Mouse (Mus musculus) intestine, embryonic 16.5 days (tissue): ENCODE results near the gene Tbx18. TPM values are rescaled to one million over a fixed set of nuclear protein-coding genes. Genes with fewer than 3 reads are reported as not detected.

Experiments
- ATAC-seq: fragments of 200-750 bp; cut with Nextera tagmentation; 2 replicates; pipeline ENCODE4 v1.8.0; 2017; ENCODE audit warnings: moderate TSS enrichment, moderate library complexity
- H3K27ac ChIP-seq: fragments of 300-500 bp; sonication (generic); 2 replicates; pipeline ENCODE4 v1.5.1; 2014; ENCODE audit warnings: mild to moderate bottlenecking, low read length
- H3K27me3 ChIP-seq: fragments of 300-500 bp; sonication (generic); replicated peaks from 2 replicates; pipeline ENCODE4 v1.6.1; 2014; ENCODE audit warnings: low read length, control low read depth, mixed read lengths; ENCODE audit not compliant: control insufficient read depth, insufficient read depth
- H3K36me3 ChIP-seq: fragments of 300-500 bp; sonication (generic); 2 replicates; pipeline ENCODE4 v1.6.1; 2014; ENCODE audit warnings: low read length, control low read depth; ENCODE audit not compliant: control insufficient read depth, insufficient read depth
- H3K4me1 ChIP-seq: fragments of 300-500 bp; sonication (generic); 2 replicates; pipeline ENCODE4 v1.6.1; 2014; ENCODE audit warnings: low read length, control low read depth, mixed read lengths; ENCODE audit not compliant: control insufficient read depth, insufficient read depth
- H3K4me2 ChIP-seq: fragments of 300-500 bp; sonication (generic); 2 replicates; pipeline ENCODE4 v1.6.1; 2014; ENCODE audit warnings: low read depth, low read length, control low read depth
- H3K4me3 ChIP-seq: fragments of 300-500 bp; sonication (generic); 2 replicates; pipeline ENCODE4 v1.5.1; 2014; ENCODE audit warnings: mild to moderate bottlenecking, low read length
- H3K9ac ChIP-seq: fragments of 300-500 bp; sonication (generic); 2 replicates; pipeline ENCODE4 v1.6.1; 2014; ENCODE audit warnings: low read depth, low read length
- H3K9me3 ChIP-seq: fragments of 300-500 bp; sonication (generic); 2 replicates; pipeline ENCODE4 v1.6.1; 2016; ENCODE audit warnings: low read length, control low read depth; ENCODE audit not compliant: control insufficient read depth
- WGBS: fragments of 180-500 bp; shearing (Covaris S2); extraction: QIAGEN DNeasy Blood & Tissue Kit; methylation state at CpG from one replicate; pipeline ENCODE4 v1.1.7; 2014; 5-methylcytosine and 5-hydroxymethylcytosine counted together
- polyA plus RNA-seq: library from polyadenylated mRNA; unstranded; fragments of >200 nt; fragmentation: Nextera tagmentation; extraction: Ambion mirVana; gene quantifications from 2 replicates; pipeline ENCODE4 v1.2.1, GENCODE M21; 2015

The Tbx18 gene
- 0.22 and 0.26 TPM in 2 replicates for polyA plus RNA-seq

DNA sequence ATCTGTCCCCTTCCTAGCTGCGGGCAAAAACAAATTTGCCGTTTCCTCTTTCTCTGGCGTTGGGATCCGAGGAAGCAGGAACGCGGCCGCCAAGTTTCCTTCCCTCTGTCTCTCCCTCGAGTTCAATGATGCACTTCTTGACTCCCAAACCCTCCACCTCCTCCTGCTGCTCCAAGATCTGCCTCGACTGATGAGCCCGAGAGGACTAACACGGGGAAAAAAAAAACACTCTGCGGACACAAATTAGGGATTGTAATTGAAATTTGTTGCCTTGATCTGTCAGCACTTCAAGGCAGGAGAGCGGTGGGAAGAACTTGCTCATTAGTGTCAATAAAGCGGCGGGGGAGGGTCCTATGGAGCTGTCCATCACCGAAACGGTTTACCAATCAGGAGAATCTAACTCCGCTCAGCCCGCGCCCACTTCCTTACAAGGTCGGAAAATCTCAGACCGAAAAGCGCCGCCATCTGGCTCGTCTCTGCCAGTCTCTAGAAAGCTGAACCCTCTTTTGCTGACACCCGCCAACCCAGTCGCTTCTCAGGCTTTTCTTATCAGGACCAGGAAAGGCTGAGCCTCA is at the start of gene Tbx18:
Gene Tbx18 (minus strand): TSS at position 300 of the 575 bp plus-strand sequence.
- H3K27ac ChIP-seq = no peak within 1 kb of the TSS
- peak within 1 kb of the TSS; percentile 50 for H3K4me3 ChIP-seq
- peak; percentile 57 for ATAC-seq
- H3K9me3 ChIP-seq = no peaks in the 10 kb centered on the region
- H3K36me3 ChIP-seq = no peaks in the 10 kb centered on the region
- peak within 1 kb of the TSS; percentile 80 for H3K4me2 ChIP-seq
- H3K4me1 ChIP-seq = peaks cover 8% of the 10 kb centered on the region
- peaks cover 55% of the 10 kb centered on the region for H3K27me3 ChIP-seq
- peak within 1 kb of the TSS; percentile 61 for H3K9ac ChIP-seq
- under 1% methylated on average over 27 of the region's 27 CpGs for WGBS

DNA sequence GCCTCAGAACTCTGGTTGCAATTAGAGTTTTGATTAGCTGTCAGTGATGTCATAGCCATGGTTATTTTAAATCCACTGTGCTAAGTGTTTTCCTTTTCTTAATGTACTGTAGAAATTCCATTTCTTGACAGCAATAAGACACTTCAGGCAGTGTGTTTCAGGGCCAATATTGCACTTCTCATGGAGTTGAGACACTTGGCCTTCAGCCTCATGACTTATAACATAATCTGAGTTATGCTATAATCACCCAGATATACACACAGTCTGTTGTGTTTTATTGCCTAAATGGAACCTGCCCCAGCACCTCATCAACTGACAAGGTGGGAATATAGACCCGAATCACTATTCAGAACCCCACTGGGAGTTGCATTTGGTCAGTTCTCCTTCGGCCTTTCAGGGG is 42.9 kb upstream of the Tbx18 start:
- Histone ChIP-seq H3K36me3 (no peaks in the 10 kb centered on the region), H3K27me3 (no peaks in the 10 kb centered on the region), H3K4me1 (no peaks in the 10 kb centered on the region), H3K9ac (no peak overlapping the region), H3K27ac (no peak overlapping the region), H3K4me3 (no peak overlapping the region), H3K4me2 (no peak overlapping the region), H3K9me3 (no peaks in the 10 kb centered on the region)
- 75% methylated on average over 2 of the region's 2 CpGs for WGBS
- no peak for ATAC-seq

DNA sequence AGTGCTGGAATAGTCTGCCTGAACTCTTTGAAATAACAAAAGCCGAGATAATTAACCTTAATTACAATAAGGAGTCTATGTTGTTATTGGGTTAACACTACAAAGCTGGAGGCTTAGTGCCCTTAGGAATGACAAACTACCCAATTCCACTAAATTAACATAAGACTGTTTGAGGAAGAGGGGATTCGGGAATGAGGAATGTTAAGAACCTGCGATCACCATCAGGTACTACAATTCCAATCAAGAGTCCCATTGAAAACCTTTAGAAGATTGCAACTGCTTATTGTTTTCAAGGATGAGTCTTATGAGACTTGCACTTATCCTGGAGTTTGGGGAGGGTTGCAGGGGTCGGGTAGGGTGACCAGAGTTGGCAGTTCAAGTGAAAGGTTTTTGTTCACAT is 24.6 kb upstream of the Tbx18 start:
- no peak for ATAC-seq
- 78% methylated on average over 4 of the region's 4 CpGs for WGBS
- H3K4me1 ChIP-seq = no peaks in the 10 kb centered on the region
- H3K4me2 ChIP-seq = no peak overlapping the region
- no peak overlapping the region for H3K4me3 ChIP-seq
- no peaks in the 10 kb centered on the region for H3K9me3 ChIP-seq
- H3K36me3 ChIP-seq = no peaks in the 10 kb centered on the region
- H3K27me3 ChIP-seq = no peaks in the 10 kb centered on the region
- H3K9ac ChIP-seq = no peak overlapping the region
- no peak overlapping the region for H3K27ac ChIP-seq

DNA sequence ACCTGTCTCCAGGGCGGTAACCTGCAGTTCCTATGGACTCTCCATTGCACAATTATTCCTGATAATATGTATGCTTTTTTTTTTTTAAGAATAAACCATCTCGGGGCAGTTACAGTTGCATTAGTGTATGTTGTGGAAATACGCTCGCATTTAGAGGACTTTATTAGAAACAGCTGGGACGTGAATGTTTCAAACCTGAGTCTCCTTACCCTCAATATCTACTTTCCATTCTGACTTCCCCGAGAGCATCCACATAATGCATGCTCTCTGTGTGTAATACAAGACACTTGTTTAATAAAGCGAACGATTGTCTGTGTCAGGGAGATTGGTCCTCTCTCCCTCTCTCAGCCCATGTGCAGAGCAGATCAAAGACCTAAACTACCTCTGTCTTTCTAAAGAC is 10.5 kb upstream of the Tbx18 start:
- Histone ChIP-seq H3K4me3 (no peak overlapping the region), H3K9ac (no peak overlapping the region), H3K27me3 (peaks cover 51% of the 10 kb centered on the region), H3K4me1 (peaks cover 6% of the 10 kb centered on the region; the same call in 1 of the 2 replicates), H3K36me3 (no peaks in the 10 kb centered on the region), H3K27ac (no peak overlapping the region), H3K9me3 (no peaks in the 10 kb centered on the region), H3K4me2 (no peak overlapping the region)
- no peak for ATAC-seq
- WGBS = 74% methylated on average over 8 of the region's 8 CpGs

DNA sequence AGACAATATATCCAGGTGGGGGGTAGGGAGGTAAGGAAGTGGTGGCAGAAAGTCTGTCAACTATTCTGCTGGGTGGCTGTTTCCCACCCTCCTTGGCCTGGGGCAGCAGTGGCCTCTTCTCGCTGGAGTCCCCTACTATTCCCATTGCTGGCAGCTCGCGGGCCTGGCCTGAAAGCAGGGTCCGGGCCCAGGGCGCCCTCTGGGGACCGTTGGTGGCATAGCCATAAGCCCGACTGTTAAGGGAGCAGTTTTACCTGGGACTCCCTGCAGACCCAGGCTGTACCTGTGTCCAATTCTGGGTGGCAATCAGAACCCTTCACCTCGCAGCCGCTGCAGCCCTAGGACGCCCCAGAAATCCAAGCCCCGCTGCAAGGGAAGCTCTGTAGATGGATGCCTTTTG is 9.6 kb upstream of the Tbx18 start:
- peaks cover 6% of the 10 kb centered on the region; the same call in 1 of the 2 replicates for H3K4me1 ChIP-seq
- H3K36me3 ChIP-seq = no peaks in the 10 kb centered on the region
- 2% methylated on average over 10 of the region's 11 CpGs for WGBS
- H3K4me3 ChIP-seq = no peak overlapping the region
- H3K27me3 ChIP-seq = peaks cover 59% of the 10 kb centered on the region
- no peak overlapping the region for H3K9ac ChIP-seq
- no peaks in the 10 kb centered on the region for H3K9me3 ChIP-seq
- no peak overlapping the region for H3K27ac ChIP-seq
- peak; percentile 77 for ATAC-seq
- no peak overlapping the region for H3K4me2 ChIP-seq

DNA sequence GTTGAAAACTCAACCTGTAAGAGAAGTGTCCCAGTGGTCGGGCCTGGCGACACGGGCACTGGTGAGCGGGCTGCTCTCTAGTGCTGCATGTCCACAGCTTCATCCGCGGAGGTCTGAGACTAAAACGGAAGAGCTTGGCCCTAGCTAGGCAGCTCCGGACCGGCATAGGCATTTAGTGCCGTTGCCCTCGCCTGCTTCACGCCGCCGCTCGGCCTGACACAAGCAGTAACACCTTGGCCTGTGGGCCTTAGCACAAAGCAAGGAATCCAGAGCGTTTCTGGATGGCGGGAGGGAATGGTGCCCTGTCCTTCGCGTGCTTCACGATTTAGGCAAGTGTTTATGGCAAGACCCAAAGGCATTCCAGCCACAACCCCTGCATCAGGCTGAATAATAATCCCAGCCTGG is 9.2 kb upstream of the Tbx18 start:
- Histone ChIP-seq H3K27ac (no peak overlapping the region), H3K27me3 (peaks cover 63% of the 10 kb centered on the region), H3K36me3 (no peaks in the 10 kb centered on the region), H3K9ac (no peak overlapping the region), H3K4me1 (peaks cover 6% of the 10 kb centered on the region; the same call in 1 of the 2 replicates), H3K9me3 (no peaks in the 10 kb centered on the region), H3K4me3 (no peak overlapping the region), H3K4me2 (peak overlapping the region; percentile 9; the same call in 1 of the 2 replicates)
- 6% methylated on average over 20 of the region's 20 CpGs for WGBS
- peak; percentile 59 for ATAC-seq

DNA sequence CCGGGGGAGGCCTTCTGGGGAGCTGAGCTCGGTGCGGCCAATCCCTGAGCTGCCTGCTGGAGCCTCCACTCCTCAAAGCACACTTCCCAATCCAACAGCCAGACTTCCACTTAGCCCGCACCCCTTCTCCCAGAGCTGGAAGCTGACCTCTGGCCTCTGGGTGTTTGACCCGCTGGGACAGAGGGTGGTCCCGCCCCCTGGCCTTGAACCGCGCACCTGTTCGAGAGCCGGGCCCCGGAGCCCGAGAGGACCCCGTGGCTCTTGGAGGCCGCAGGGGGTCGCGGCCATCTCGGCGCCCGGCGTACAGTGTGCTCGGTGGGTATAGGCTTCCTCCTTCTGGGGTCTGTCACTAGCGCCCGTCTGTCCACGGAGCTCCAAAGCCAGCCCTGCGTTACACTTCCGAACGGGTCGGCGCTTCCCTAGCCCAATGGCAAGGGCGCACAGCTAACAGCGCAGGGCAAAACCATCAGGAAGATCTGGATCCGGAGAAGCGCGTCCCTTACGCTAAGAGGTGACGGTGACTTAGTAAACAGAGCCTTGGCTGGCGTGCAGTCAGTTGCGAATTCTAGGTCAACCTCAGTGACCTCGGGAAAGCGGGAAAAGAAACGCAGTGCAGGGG is 8.6 kb upstream of the Tbx18 start:
- 1% methylated on average over 41 of the region's 41 CpGs for WGBS
- Histone ChIP-seq H3K4me2 (peak overlapping the region; percentile 9; the same call in 1 of the 2 replicates), H3K9ac (no peak overlapping the region), H3K27me3 (peaks cover 68% of the 10 kb centered on the region), H3K27ac (no peak overlapping the region), H3K36me3 (no peaks in the 10 kb centered on the region), H3K4me3 (peak overlapping the region; percentile 12), H3K9me3 (no peaks in the 10 kb centered on the region), H3K4me1 (peaks cover 6% of the 10 kb centered on the region; the same call in 1 of the 2 replicates)
- ATAC-seq = peak; percentile 18; the same call in 1 of the 2 replicates

DNA sequence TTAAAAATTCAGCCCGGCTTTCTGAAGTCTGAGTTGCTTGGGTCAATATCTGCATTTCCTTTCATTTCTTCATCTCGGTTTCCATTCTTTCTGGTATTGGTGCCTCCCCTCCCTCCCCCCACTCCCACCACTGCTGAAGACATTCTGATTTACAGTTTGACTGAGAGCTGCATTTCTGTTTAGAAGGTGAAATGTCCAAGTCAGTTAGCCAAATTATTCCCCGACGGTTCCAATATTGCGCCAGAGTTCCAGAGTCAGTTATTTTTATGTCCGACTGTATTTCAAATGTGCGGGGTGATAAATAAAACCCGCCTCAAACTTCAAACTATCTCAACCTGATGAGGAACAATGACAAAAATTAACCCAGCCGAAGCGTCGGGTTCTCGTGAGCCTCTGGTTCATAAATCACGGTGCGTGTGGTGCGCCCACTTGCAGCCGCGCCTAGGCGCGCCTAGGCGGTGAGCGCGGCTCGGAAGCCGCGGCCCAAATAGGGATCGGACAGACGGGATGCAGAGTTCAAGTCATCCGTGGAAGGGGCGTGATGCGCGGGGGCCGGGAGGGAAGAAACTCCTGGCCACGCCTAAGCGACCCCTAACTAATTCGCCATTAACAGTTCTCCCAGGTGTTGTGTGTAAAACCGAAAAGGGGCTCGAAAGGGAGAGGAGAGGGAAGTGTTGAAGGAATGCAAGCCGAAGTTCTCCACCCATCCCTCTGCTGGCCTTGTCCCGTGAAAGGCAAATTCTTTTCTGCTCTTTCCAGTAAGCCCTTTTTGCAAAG is 7.9 kb upstream of the Tbx18 start:
- WGBS = under 1% methylated on average over 39 of the region's 39 CpGs
- Histone ChIP-seq H3K9me3 (no peaks in the 10 kb centered on the region), H3K4me1 (peaks cover 6% of the 10 kb centered on the region; the same call in 1 of the 2 replicates), H3K27ac (no peak overlapping the region), H3K4me3 (peak overlapping the region; percentile 12; the same call in 1 of the 2 replicates), H3K27me3 (peaks cover 71% of the 10 kb centered on the region), H3K36me3 (no peaks in the 10 kb centered on the region), H3K9ac (no peak overlapping the region), H3K4me2 (no peak overlapping the region)
- no peak for ATAC-seq

DNA sequence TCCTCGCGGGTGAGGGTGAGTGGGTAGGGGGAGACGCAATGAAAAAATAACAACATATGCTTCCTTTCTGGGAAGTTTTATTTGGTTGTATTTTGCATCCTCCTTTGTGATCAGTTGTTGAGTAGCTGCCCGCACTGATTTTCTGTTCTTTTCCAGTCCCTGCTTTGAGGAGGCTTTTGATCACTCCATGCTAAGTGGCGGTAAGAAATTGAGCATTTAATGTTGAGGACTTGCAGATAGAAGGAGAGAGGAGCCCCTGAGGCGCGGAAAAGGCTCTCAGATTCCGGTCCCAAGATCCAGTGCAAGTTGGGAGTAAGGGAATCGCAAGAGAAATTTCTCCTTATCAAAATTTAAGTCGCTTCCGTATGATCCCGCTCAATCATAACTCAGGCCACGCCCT is 7.1 kb upstream of the Tbx18 start:
- no peak overlapping the region for H3K4me3 ChIP-seq
- H3K4me2 ChIP-seq = no peak overlapping the region
- H3K36me3 ChIP-seq = no peaks in the 10 kb centered on the region
- peaks cover 78% of the 10 kb centered on the region for H3K27me3 ChIP-seq
- H3K27ac ChIP-seq = no peak overlapping the region
- H3K9me3 ChIP-seq = no peaks in the 10 kb centered on the region
- peaks cover 6% of the 10 kb centered on the region; the same call in 1 of the 2 replicates for H3K4me1 ChIP-seq
- ATAC-seq = no peak
- 2% methylated on average over 13 of the region's 13 CpGs for WGBS
- no peak overlapping the region for H3K9ac ChIP-seq
